Mouse (Mus musculus): ENCODE results near the gene Il12b. TPM values are rescaled to one million over a fixed set of nuclear protein-coding genes. Genes with fewer than 3 reads are reported as not detected.

The Il12b gene
- total and polyA plus RNA-seq, 3 experiments = 0.23 TPM; not detected in 2

DNA sequence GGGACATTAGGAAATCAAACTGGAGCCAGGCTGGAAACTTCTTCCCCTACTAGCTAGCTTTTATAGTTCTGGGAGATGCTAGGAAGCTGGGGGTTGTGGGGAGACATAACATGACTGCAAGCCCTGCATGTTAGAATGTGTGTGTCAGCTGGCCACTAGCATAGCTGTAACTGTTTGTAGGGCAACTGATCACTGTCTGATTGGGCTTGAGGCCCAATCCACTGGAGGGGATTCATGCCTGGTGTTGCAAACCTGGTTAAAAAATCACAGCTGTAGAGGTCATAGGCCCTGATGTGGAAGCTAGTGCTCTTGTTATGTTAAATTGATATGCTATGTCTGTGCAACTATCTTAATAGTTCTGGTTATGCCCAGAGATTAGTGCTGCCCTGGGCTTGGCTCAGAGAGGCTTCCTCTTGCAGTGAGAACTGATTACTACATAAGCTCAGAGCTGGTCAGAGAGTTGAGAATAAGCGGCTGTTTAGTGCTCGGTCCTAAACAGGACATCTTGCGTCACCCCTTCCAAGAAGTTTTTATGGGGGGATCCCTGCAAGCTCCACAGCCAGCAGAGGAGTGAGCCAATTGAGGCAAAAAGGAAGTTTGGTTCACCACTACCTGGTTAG is 19.3 kb upstream of the Il12b start:
- no peak overlapping the region for H3K27ac ChIP-seq (ENCODE audit: insufficient read depth, low read depth)
- H3K27me3 ChIP-seq (replicated peaks) = no peaks in the 10 kb centered on the region
- in situ Hi-C loops (cut with MboI; ENCODE audit: low pct_ligation_motif_present, low pct_unique_long_range_greater_than_20kb, low sequenced_read_pairs) = no loop called here
- DNase-seq (ENCODE audit: extremely low read depth) = no peak
- H3K4me2 ChIP-seq (ENCODE audit: insufficient read depth, low read depth, poor library complexity, severe bottlenecking) = no peak overlapping the region
- dilution Hi-C loops (cut with MboI; ENCODE audit: extremely low pct_ligation_motif_present, extremely low pct_unique_long_range_greater_than_20kb, low sequenced_read_pairs) = no loop called here
- H3K79me2 ChIP-seq (replicated peaks; ENCODE audit: control insufficient read depth, extremely low read depth, insufficient read depth, poor library complexity, severe bottlenecking) = no peaks in the 10 kb centered on the region
- no peaks in the 10 kb centered on the region for H3K9me3 ChIP-seq (replicated peaks; ENCODE audit: low read length)
- H3K36me3 ChIP-seq (replicated peaks in 1 of 2; ENCODE audit: control insufficient read depth in 1 of 2, insufficient read depth in 1 of 2, low read length in 1 of 2) = no peaks in the 10 kb centered on the region
- TF ChIP-seq JUND (conservative IDR thresholded peaks at IDR 0.05; ENCODE audit: low read depth, low read length) = no peak
- no peak for TF ChIP-seq ZC3H11A (IDR thresholded peaks at IDR 0.05; ENCODE audit: low read depth, low read length)
- TF ChIP-seq USF2 (conservative IDR thresholded peaks at IDR 0.05; ENCODE audit: low read depth, low read length) = no peak
- no peak for TF ChIP-seq MXI1 (IDR thresholded peaks at IDR 0.05; ENCODE audit: low read depth, low read length)
- TF ChIP-seq BHLHE40 (IDR thresholded peaks at IDR 0.05; ENCODE audit: low read depth, low read length) = no peak
- no peak for TF ChIP-seq POLR2A (IDR thresholded peaks at IDR 0.05; ENCODE audit: low read depth, low read length)
- TF ChIP-seq ELF1 (IDR thresholded peaks at IDR 0.05; ENCODE audit: low read depth, low read length) = no peak
- no peak for TF ChIP-seq NELFE (IDR thresholded peaks at IDR 0.05; ENCODE audit: low read depth, low read length)
- TF ChIP-seq POLR2AphosphoS2 (IDR thresholded peaks at IDR 0.05; ENCODE audit: low read depth, low read length) = no peak
- no peak for TF ChIP-seq IRF4 (IDR thresholded peaks at IDR 0.05; ENCODE audit: low read depth, low read length)
- H3K9ac ChIP-seq (ENCODE audit: insufficient read depth, low read depth) = no peak overlapping the region
- peaks cover 3 to 17% of the 10 kb centered on the region in 2 experiments; a peak in 3 of 4 replicates for H3K4me1 ChIP-seq (ENCODE audit: control insufficient read depth in 1 of 2, insufficient read depth in 2 of 2)
- no peak overlapping the region for H3K4me3 ChIP-seq (replicated peaks in 1 of 3; ENCODE audit: low read depth in 2 of 3, low read length in 2 of 3, poor library complexity in 1 of 3)

DNA sequence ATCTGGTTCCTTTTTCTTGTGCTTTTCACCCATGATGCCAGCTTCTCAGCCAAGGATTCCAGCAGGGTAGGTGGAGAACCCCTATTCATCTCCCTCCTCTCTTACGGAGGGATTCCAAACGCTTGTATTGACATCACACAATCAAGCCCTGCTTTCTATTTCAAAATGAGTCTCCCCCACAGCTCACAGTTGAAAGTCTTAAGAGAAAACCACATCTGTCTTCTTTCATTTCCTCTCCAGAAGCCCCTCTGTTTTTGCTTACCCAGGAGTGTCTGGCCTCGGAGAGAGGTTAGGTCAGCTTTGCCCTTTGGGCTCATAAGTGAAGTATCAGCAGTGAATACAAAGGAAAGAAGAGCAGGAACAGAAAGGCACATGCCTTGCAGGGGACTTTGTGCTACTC is 17.7 kb upstream of the Il12b start:
- peak; percentile 64 for TF ChIP-seq IRF4 (IDR thresholded peaks at IDR 0.05; ENCODE audit: low read depth, low read length)
- peak; percentile 49; the same call in 1 of the 2 replicates for TF ChIP-seq ETS1 (conservative IDR thresholded peaks at IDR 0.05; ENCODE audit: low read depth, low read length)
- TF ChIP-seq RCOR1 (conservative IDR thresholded peaks at IDR 0.05; ENCODE audit: low read depth, low read length) = no peak
- TF ChIP-seq EP300 (IDR thresholded peaks at IDR 0.05; ENCODE audit: low read length) = peak; percentile 65
- TF ChIP-seq JUND (conservative IDR thresholded peaks at IDR 0.05; ENCODE audit: low read depth, low read length) = 0 out of 2 replicates have a peak, but pooled peaks have one; percentile 38
- H3K9ac ChIP-seq (ENCODE audit: insufficient read depth, low read depth) = no peak overlapping the region
- no peak overlapping the region for H3K4me3 ChIP-seq (replicated peaks in 1 of 3; ENCODE audit: low read depth in 2 of 3, low read length in 2 of 3, poor library complexity in 1 of 3)
- no peak overlapping the region for H3K27ac ChIP-seq (ENCODE audit: insufficient read depth, low read depth)
- DNase-seq (ENCODE audit: extremely low read depth) = peak; percentile 28
- no peaks in the 10 kb centered on the region for H3K27me3 ChIP-seq (replicated peaks)
- dilution Hi-C loops (cut with MboI; ENCODE audit: extremely low pct_ligation_motif_present, extremely low pct_unique_long_range_greater_than_20kb, low sequenced_read_pairs) (no loop called here), in situ Hi-C loops (cut with MboI; ENCODE audit: low pct_ligation_motif_present, low pct_unique_long_range_greater_than_20kb, low sequenced_read_pairs) (no loop called here)
- no peaks in the 10 kb centered on the region for H3K9me3 ChIP-seq (replicated peaks; ENCODE audit: low read length)
- no peaks in the 10 kb centered on the region for H3K36me3 ChIP-seq (replicated peaks in 1 of 2; ENCODE audit: control insufficient read depth in 1 of 2, insufficient read depth in 1 of 2, low read length in 1 of 2)
- peak overlapping the region; percentile 34 for H3K4me2 ChIP-seq (ENCODE audit: insufficient read depth, low read depth, poor library complexity, severe bottlenecking)
- H3K4me1 ChIP-seq (ENCODE audit: control insufficient read depth in 1 of 2, insufficient read depth in 2 of 2) = peaks cover 3 to 17% of the 10 kb centered on the region in 2 experiments; a peak in 3 of 4 replicates
- no peaks in the 10 kb centered on the region for H3K79me2 ChIP-seq (replicated peaks; ENCODE audit: control insufficient read depth, extremely low read depth, insufficient read depth, poor library complexity, severe bottlenecking)

DNA sequence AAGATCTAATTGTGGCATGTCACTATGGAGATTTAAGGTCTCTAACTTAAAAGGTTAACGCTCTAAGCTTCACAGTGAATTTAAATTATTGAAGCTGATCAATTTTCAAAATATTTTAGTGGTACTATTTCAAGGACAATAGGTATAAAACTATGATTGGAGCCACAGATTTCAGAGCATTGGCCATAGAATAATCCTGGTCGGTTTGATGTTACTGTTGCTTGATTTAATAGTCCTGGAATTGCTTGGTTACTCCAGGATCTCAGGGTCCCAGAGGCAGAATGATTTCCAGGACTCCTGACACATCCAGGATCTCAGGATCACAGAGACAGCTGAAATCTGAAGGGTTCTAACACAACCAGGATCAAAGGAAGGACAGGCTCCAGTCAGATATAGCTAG is 12.8 kb upstream of the Il12b start:
- in situ Hi-C loops (cut with MboI; ENCODE audit: low pct_ligation_motif_present, low pct_unique_long_range_greater_than_20kb, low sequenced_read_pairs) (no loop called here), dilution Hi-C loops (cut with MboI; ENCODE audit: extremely low pct_ligation_motif_present, extremely low pct_unique_long_range_greater_than_20kb, low sequenced_read_pairs) (no loop called here)
- Histone ChIP-seq H3K9me3 (replicated peaks; ENCODE audit: low read length) (no peaks in the 10 kb centered on the region), H3K4me1 (ENCODE audit: control insufficient read depth in 1 of 2, insufficient read depth in 2 of 2) (peaks cover 10 to 32% of the 10 kb centered on the region in 2 experiments), H3K36me3 (replicated peaks in 1 of 2; ENCODE audit: control insufficient read depth in 1 of 2, insufficient read depth in 1 of 2, low read length in 1 of 2) (no peaks in the 10 kb centered on the region), H3K27me3 (replicated peaks) (no peaks in the 10 kb centered on the region), H3K4me2 (ENCODE audit: insufficient read depth, low read depth, poor library complexity, severe bottlenecking) (no peak overlapping the region), H3K27ac (ENCODE audit: insufficient read depth, low read depth) (no peak overlapping the region), H3K4me3 (replicated peaks in 1 of 3; ENCODE audit: low read depth in 2 of 3, low read length in 2 of 3, poor library complexity in 1 of 3) (no peak overlapping the region), H3K9ac (ENCODE audit: insufficient read depth, low read depth) (no peak overlapping the region), H3K79me2 (replicated peaks; ENCODE audit: control insufficient read depth, extremely low read depth, insufficient read depth, poor library complexity, severe bottlenecking) (no peaks in the 10 kb centered on the region)
- TF ChIP-seq BHLHE40 (IDR thresholded peaks at IDR 0.05; ENCODE audit: low read depth, low read length) (no peak), IRF4 (IDR thresholded peaks at IDR 0.05; ENCODE audit: low read depth, low read length) (no peak)
- DNase-seq (ENCODE audit: extremely low read depth) = no peak
